Mouse (Mus musculus) erythroblast, embryonic 14.5 days (primary cell): ENCODE results near the gene Gm14409.
"Not testable (repeated sequence)": the region's sequence is repeated elsewhere in the genome, so short reads cannot be mapped to it uniquely, and the experiment has no call there.

ENCODE experiments used
- GATA1 ChIP-seq: IDR thresholded peaks from 2 replicates; pipeline ENCODE4 v1.6.1; 2012; ENCODE audit warnings: low read length, inconsistent platforms, mixed read lengths
- TAL1 ChIP-seq: IDR thresholded peaks from 3 replicates; pipeline ENCODE4 v1.6.1; 2012; ENCODE audit warnings: low read length, inconsistent platforms, mixed read lengths

DNA sequence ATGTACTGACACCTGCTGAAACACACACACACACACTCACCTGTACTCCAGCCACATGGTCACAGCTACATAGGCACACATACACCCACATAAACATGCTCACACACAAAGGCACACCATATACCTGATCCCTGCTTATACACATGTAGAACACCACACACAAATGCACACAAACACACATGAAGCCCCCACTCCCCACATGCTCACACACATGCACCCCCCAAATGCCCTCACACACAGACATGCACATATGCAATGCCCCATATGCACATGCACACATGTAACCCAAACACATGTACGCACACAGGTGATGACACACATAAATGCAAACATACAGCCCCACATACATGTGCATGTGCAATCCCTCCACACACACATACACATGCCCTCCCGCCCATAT lies 38.1 kb upstream of the Gm14409 start:
- not testable (repeated sequence) for TF ChIP-seq GATA1, TAL1
